Mouse (Mus musculus) stomach, embryonic 14.5 days (tissue): ENCODE data around the gene 3110082I17Rik. TPM values are rescaled to one million over a fixed set of nuclear protein-coding genes. Genes with fewer than 3 reads are reported as not detected.

Experiments
- ATAC-seq: fragments of 200-750 bp; cut with Nextera tagmentation; 2 replicates; pipeline ENCODE4 v1.8.0; 2017; ENCODE audit warnings: low read depth, moderate TSS enrichment; ENCODE audit not compliant: insufficient number of reproducible peaks, insufficient read depth, low FRiP score
- H3K27ac ChIP-seq: fragments of 300-500 bp; sonication (generic); 2 replicates; pipeline ENCODE4 v1.5.1; 2014; ENCODE audit warnings: mild to moderate bottlenecking, low read length, moderate library complexity, mixed read lengths
- H3K27me3 ChIP-seq: fragments of 300-500 bp; sonication (generic); 2 replicates; pipeline ENCODE4 v1.6.1; 2014; ENCODE audit warnings: low read length, control low read depth, mixed read lengths; ENCODE audit not compliant: control insufficient read depth, insufficient read depth
- H3K36me3 ChIP-seq: fragments of 300-500 bp; sonication (generic); 2 replicates; pipeline ENCODE4 v1.6.1; 2014; ENCODE audit warnings: mild to moderate bottlenecking, control low read depth, low read length, moderate library complexity, mixed read lengths; ENCODE audit not compliant: control insufficient read depth, insufficient read depth
- H3K4me1 ChIP-seq: fragments of 300-500 bp; sonication (generic); 2 replicates; pipeline ENCODE4 v1.6.1; 2014; ENCODE audit warnings: low read length, control low read depth, mixed read lengths; ENCODE audit not compliant: control insufficient read depth, insufficient read depth
- H3K4me2 ChIP-seq: fragments of 300-500 bp; sonication (generic); replicated peaks from 2 replicates; pipeline ENCODE4 v1.6.1; 2014; ENCODE audit warnings: low read depth, low read length, control low read depth
- H3K4me3 ChIP-seq: fragments of 300-500 bp; sonication (generic); 2 replicates; pipeline ENCODE4 v1.5.1; 2014; ENCODE audit warnings: low read depth, low read length, control low read depth
- H3K9ac ChIP-seq: fragments of 300-500 bp; sonication (generic); replicated peaks from 2 replicates; pipeline ENCODE4 v1.6.1; 2014; ENCODE audit warnings: low read depth, mild to moderate bottlenecking, control low read depth, low read length, moderate library complexity, mixed read lengths
- H3K9me3 ChIP-seq: fragments of 300-500 bp; sonication (generic); 2 replicates; pipeline ENCODE4 v1.6.1; 2016; ENCODE audit warnings: low read depth, low read length, control low read depth; ENCODE audit not compliant: control insufficient read depth
- WGBS: fragments of 180-500 bp; shearing (Covaris S2); extraction: QIAGEN DNeasy Blood & Tissue Kit; methylation state at CpG from one replicate; pipeline ENCODE4 v1.1.7; 2014; 5-methylcytosine and 5-hydroxymethylcytosine counted together
- polyA plus RNA-seq: library from polyadenylated mRNA; unstranded; fragments of >200 nt; fragmentation: Nextera tagmentation; extraction: Ambion mirVana; gene quantifications from 2 replicates; pipeline ENCODE4 v1.2.1, GENCODE M21; 2014

3110082I17Rik gene
- polyA plus RNA-seq, 1 experiment from 2014 or later: 37.7 TPM

DNA sequence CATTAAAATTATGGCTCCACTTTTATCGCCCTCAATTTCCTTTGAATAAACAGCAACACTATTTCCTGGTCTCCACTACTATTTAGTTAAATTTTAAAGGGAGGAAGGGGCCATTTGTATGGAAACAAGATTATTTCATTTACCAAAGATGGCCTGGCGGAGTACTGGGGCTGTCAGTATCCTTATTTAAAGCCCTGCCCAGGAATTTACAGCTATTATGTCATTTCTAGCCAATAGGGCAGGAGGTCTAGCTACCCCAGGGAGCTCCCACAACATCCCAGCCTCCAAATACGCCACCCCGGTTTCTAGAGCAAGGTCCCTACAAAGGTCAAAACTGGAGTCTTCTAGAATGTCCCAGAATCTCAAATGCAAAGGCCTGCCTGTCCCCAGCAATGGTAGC lies 46.8 kb downstream of the 3110082I17Rik start:
- no peak overlapping the region for H3K9ac ChIP-seq
- H3K36me3 ChIP-seq: no peaks in the 10 kb centered on the region
- H3K4me3 ChIP-seq: no peak overlapping the region
- H3K4me1 ChIP-seq: peaks cover 5% of the 10 kb centered on the region
- ATAC-seq: no peak
- no peaks in the 10 kb centered on the region for H3K27me3 ChIP-seq
- no peaks in the 10 kb centered on the region for H3K9me3 ChIP-seq
- 79% methylated on average over 4 of the region's 4 CpGs for WGBS
- no peak overlapping the region for H3K27ac ChIP-seq
- H3K4me2 ChIP-seq: no peak overlapping the region

DNA sequence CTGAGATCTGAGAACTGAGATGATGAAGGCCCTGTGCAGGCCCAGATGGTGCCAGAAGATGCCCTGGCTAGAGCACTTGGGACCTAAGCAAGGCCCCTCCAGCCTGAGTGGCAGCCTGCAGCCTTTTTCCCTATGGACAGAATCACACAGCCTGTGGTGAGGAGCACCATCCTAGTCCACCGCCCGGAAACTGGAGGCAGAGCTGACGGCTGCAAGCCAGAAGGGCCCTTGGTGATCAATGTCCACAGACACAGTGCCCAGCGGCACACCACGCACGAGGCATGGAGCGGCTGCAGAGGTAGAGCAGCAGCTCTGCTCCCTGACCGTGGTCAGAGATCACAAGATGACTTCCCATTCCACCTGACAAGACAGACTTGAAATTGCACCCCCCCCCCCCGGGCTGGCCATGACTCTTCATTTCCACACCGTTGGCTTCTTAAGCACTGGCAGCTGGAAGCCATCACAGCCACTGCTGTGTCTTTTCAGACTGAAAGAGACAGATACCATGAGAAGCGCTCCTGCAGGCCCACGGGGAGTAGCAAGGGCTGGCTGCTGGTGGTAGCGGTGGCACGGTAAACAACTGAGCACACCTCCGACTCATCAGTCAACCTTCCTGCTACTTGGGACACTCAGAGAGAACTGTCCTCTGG lies 48.5 kb downstream of the 3110082I17Rik start:
- H3K4me3 ChIP-seq: no peak overlapping the region
- H3K4me2 ChIP-seq: no peak overlapping the region
- H3K36me3 ChIP-seq: no peaks in the 10 kb centered on the region
- H3K9ac ChIP-seq: no peak overlapping the region
- H3K27ac ChIP-seq: no peak overlapping the region
- H3K27me3 ChIP-seq: no peaks in the 10 kb centered on the region
- H3K4me1 ChIP-seq: 0 out of 2 replicates have a peak, but pooled peaks cover 4% of the 10 kb centered on the region
- ATAC-seq: no peak
- WGBS: 59% methylated on average over 15 of the region's 15 CpGs
- no peaks in the 10 kb centered on the region for H3K9me3 ChIP-seq

DNA sequence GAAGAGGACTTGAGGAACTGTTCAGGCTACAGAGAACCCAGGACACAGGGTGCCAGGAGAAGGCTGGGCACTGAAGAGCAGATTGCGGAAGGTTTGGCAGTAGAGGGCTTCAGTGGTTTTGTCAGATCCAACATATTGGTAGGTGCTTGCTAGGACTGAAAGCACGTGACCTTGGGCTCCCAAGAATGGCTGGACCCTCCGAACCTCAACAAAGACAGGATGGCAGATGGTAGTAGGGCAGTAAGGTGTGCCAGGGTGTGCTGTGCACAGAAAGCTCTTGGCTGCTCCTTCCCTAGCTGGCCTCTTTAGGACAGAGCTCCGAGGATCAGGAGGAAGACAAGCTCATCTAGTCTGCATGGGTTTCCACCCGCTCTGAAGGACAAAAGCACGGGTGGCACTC lies 49.2 kb downstream of the 3110082I17Rik start:
- Histone ChIP-seq H3K4me3 (no peak overlapping the region), H3K9me3 (no peaks in the 10 kb centered on the region), H3K27ac (no peak overlapping the region), H3K27me3 (no peaks in the 10 kb centered on the region), H3K36me3 (no peaks in the 10 kb centered on the region), H3K4me2 (no peak overlapping the region), H3K9ac (no peak overlapping the region), H3K4me1 (0 out of 2 replicates have a peak, but pooled peaks cover 4% of the 10 kb centered on the region)
- no peak for ATAC-seq
- WGBS: 87% methylated on average over 6 of the region's 6 CpGs

DNA sequence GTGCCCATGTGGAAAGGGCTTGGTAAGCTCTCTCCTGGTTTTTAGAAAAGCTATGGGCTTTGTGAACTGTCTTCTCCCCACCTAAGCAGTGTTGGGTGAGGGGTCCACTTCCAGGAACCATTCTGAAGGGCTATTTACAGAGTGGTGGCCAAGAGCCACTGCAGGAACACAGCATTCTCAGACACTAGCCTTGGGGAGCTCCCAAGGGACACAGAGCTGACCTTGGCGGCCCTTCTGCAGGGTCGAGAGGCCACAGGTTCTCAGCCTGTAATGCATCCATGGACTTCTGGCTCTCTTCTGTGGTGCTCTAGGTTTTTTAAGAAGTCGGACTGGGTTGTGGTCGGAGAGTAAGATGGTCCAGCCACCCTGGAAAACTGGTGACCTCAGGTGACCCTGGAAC lies 50.3 kb downstream of the 3110082I17Rik start:
- Histone ChIP-seq H3K4me1 (0 out of 2 replicates have a peak, but pooled peaks cover 5% of the 10 kb centered on the region), H3K9me3 (no peaks in the 10 kb centered on the region), H3K4me2 (no peak overlapping the region), H3K4me3 (no peak overlapping the region), H3K27ac (no peak overlapping the region), H3K9ac (no peak overlapping the region), H3K36me3 (no peaks in the 10 kb centered on the region), H3K27me3 (no peaks in the 10 kb centered on the region)
- 87% methylated on average over 4 of the region's 4 CpGs for WGBS
- ATAC-seq: no peak

DNA sequence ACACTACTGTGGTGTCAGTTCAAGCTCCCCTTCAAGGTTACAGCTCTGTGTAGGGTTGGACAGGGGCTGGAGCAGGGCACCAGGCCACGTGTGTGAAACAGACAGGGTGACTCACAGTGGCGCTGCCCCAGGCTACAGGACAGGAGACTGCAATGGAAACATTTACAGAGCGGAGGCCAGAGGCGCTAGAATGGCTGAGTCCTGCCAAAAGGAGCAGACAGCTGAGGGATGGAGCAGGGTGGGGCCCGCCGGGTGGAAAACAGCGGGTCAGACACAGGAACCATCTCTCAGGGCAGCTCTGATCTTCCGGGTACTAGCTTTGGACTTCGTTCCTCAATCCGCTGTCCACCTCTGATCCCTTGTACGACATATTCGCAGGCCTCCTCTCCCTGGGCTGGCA lies 50.9 kb downstream of the 3110082I17Rik start:
- 71% methylated on average over 12 of the region's 12 CpGs for WGBS
- Histone ChIP-seq H3K36me3 (no peaks in the 10 kb centered on the region), H3K4me1 (0 out of 2 replicates have a peak, but pooled peaks cover 6% of the 10 kb centered on the region), H3K4me2 (no peak overlapping the region), H3K9ac (no peak overlapping the region), H3K27me3 (no peaks in the 10 kb centered on the region), H3K9me3 (no peaks in the 10 kb centered on the region), H3K27ac (no peak overlapping the region), H3K4me3 (no peak overlapping the region)
- ATAC-seq: no peak; the same call in 1 of the 2 replicates

DNA sequence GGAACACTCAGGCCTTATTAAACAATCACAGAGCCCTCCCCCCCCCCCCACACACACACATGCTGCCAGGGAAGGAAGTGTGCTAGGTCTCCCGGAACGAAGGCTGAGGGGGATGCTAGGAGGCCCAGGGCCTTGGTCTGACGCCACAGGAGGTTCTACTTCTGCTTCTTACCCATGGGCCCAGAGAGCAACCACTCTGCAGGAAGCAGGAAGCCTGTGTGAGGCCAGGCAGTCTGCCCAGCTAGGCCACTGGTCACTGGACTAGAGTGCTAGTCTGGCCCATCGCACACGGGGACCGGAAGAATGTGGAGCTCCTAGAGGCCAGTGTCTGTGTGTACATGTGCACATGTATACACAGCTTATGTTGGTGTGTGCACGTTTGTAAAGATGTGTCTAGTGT lies 51.8 kb downstream of the 3110082I17Rik start:
- Histone ChIP-seq H3K4me3 (no peak overlapping the region), H3K4me1 (0 out of 2 replicates have a peak, but pooled peaks cover 6% of the 10 kb centered on the region), H3K27ac (no peak overlapping the region), H3K9me3 (no peaks in the 10 kb centered on the region), H3K36me3 (no peaks in the 10 kb centered on the region), H3K9ac (no peak overlapping the region), H3K4me2 (no peak overlapping the region), H3K27me3 (no peaks in the 10 kb centered on the region)
- no peak for ATAC-seq
- 86% methylated on average over 7 of the region's 7 CpGs for WGBS

DNA sequence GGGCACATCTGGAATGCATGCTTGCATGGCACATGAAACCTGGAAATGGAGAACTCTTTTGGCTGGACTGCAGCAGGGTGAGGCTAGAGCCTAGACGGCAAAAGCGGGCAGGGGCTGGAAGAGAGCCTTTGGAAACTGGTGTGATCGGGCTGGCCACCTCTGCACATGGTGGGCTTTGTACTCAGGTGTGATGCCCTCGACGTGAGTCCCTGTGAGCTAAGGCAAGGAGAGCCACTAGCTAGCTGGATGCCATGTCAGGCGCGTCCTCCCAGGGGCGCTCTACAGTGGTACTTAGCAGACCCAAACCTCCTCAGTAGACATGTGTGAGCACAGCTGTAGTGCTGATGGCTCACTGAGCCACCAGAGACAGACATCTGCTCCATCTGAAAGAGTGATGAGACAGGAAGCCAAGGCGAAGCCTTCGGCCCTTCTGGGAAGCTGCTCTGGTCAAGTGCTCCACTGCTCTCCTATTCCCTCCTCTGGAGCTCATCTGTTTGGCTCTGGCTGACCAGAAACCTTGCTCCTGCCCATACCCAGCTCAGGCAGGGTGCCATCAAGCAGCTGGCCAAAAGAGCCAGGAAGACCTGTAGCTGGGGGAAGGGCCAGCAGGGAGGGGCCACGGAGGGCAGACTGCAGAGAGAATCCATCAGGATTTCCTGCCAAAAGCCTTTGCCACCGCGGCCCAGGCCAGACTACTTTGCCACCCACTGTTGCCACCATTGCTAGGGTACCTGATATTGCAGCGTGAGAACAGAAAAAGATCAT lies 53.0 kb downstream of the 3110082I17Rik start:
- Histone ChIP-seq H3K9ac (no peak overlapping the region), H3K9me3 (no peaks in the 10 kb centered on the region), H3K27me3 (no peaks in the 10 kb centered on the region), H3K4me1 (0 out of 2 replicates have a peak, but pooled peaks cover 6% of the 10 kb centered on the region), H3K4me2 (no peak overlapping the region), H3K4me3 (no peak overlapping the region), H3K36me3 (no peaks in the 10 kb centered on the region), H3K27ac (no peak overlapping the region)
- 84% methylated on average over 14 of the region's 14 CpGs for WGBS
- no peak for ATAC-seq

DNA sequence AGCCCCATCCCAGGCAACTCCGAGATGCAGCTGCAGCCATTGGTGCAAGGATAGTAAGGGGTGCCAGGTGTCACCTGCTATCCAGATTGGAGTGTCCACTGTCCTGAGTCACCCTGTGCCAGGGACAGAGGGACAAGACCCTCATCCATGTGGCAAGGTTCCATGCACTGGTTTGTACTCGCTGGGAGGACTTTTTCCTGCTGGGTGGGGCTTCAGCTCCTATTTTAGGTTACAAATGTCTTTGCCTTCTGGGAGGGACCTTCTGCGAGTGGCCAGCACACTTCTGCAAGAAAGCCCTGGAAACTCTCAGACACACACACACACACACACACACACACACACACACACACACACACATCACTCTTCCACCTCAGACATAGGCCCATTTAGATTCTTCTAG lies 54.4 kb downstream of the 3110082I17Rik start:
- Histone ChIP-seq H3K27me3 (no peaks in the 10 kb centered on the region), H3K4me3 (no peak overlapping the region), H3K9me3 (no peaks in the 10 kb centered on the region), H3K36me3 (no peaks in the 10 kb centered on the region), H3K27ac (no peak overlapping the region), H3K4me2 (no peak overlapping the region), H3K9ac (no peak overlapping the region), H3K4me1 (0 out of 2 replicates have a peak, but pooled peaks cover 2% of the 10 kb centered on the region)
- ATAC-seq: no peak
- WGBS: 64% methylated on average over 3 of the region's 3 CpGs
